Mouse (Mus musculus) megakaryocyte, embryonic 14.5 days (primary cell): ENCODE results near the gene Fxyd5.

Source experiments
- FLI1 ChIP-seq: IDR thresholded peaks from 2 replicates; pipeline ENCODE4 v1.6.1; 2012; ENCODE audit warnings: low read length, inconsistent platforms, mixed read lengths
- GATA1 ChIP-seq: IDR thresholded peaks from 3 replicates; pipeline ENCODE4 v1.6.1; 2012; ENCODE audit warnings: mixed read lengths, low read length, inconsistent platforms, borderline replicate concordance

- TF ChIP-seq FLI1 (no peak), GATA1 (no peak)
Observed at GRCm38 (mm10) chr7:31085171-31085570, 42.9 kb upstream of the Fxyd5 start.
